Mouse (Mus musculus): ENCODE data around the gene Hnrnpu. TPM values are rescaled to one million over a fixed set of nuclear protein-coding genes. Genes with fewer than 3 reads are reported as not detected.

Hnrnpu gene
- 440 and 471 TPM in 2 replicates for polyA plus RNA-seq (2016; fragmentation: Nextera tagmentation; extraction: Ambion mirVana)

DNA sequence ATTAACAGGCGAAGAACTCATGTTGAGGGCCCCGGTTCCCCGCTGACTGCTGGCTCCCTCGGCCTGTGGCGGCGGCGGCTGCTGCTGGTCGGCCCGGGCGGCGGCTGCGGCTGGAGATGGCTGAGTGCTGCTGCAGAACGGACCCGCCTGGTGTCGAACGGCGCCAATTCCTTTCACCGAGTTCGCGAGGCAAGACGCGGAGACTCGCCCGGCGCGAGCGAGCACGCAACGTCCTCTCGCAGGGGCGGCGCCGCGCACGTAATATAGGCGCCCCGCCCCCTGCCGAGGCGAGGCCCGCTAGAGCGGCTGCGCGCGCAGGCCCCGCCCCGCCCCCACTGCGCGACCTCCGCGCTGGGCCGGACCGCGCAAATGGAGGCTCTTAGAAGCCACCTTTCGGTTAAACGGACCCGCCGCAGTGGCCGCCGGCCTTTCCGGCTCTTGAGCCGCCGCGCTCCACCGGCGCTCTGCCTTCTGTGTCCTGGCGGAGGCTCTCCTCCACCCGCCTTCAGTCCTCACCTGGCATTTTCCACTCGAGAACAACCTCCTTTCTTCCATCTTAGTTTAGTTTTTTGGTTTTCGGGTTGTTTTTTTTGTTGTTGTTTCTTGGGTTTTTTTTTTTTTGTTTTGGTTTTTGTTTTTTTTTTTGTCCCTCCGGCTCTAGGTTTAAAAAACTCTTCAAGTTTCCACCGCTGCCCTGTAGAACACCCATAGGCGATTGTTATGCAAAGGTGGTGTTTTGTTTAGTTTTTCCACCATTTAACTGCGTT, at the start of gene Hnrnpu:
Hnrnpu (minus strand) TSS at position 247 of the 767 bp plus-strand sequence.
- Histone ChIP-seq H3K4me1 (peaks cover 34% of the 10 kb centered on the region), H3K36me3 (peaks cover 33% of the 10 kb centered on the region), H3K9me3 (replicated peaks) (no peaks in the 10 kb centered on the region), H3K4me3 (peak within 1 kb of the TSS; percentile 100), H3K27ac (replicated peaks) (peak within 1 kb of the TSS; percentile 100), H3K27me3 (ENCODE audit: low read depth, poor library complexity, severe bottlenecking) (no peaks in the 10 kb centered on the region)
- WGBS, result under 1% methylated on average over 72 of the region's 73 CpGs
- peak; percentile 94 for DNase-seq (ENCODE audit: low spot score)

DNA sequence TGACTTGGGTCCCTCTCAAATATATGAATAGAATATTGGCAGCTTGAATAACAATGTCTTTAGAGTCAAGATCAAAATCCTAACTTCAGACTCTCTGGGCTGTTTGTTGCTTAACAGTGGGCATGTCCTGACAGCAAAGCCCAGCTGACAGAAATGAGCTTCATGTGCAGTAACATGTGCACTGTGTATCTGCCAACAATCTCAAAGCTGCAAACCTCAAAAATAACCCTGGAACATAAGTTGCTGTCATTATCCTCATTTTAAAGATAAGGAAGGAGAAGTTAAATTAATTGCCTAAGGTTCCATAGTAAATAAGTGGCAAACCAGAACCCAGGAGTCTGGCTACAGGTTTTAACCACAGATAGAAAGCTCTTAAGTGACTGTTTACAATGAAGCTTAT, 44.6 kb upstream of the Hnrnpu start:
- H3K27ac ChIP-seq (replicated peaks), result no peak overlapping the region
- H3K36me3 ChIP-seq, result no peaks in the 10 kb centered on the region
- no peak overlapping the region for H3K4me3 ChIP-seq
- no peaks in the 10 kb centered on the region for H3K9me3 ChIP-seq (replicated peaks)
- no peaks in the 10 kb centered on the region for H3K4me1 ChIP-seq
- no peak for DNase-seq (ENCODE audit: low spot score)
- H3K27me3 ChIP-seq (ENCODE audit: low read depth, poor library complexity, severe bottlenecking), result no peaks in the 10 kb centered on the region

GRCm38 (mm10) chr1:178379224-178379623, 41.6 kb upstream of the Hnrnpu start:
- 76% methylated on average over 1 of the region's 1 CpGs for WGBS

DNA sequence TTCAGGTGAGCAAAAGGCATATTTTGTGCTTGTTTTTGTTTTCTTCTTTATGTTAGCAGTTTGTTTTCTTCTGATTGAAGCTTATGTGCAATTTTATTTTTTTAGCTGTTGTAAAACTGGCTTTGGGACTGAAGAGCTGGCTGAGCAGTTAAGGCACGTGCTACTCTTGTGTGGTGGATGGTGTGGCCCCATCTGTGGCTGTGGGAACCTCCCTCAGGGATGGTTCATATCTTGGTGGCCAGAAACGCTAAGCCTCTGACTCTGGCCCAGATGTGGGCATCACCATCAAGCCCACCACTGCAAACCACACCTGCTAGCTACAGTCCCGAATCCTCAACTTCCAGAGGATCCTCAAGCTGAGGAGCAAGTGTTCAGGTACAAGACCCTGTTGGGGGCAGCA, 40.5 kb upstream of the Hnrnpu start:
- Histone ChIP-seq H3K36me3 (no peaks in the 10 kb centered on the region), H3K9me3 (replicated peaks) (no peaks in the 10 kb centered on the region), H3K27me3 (ENCODE audit: low read depth, poor library complexity, severe bottlenecking) (no peaks in the 10 kb centered on the region), H3K4me3 (no peak overlapping the region), H3K27ac (replicated peaks) (no peak overlapping the region), H3K4me1 (no peaks in the 10 kb centered on the region)
- DNase-seq (ENCODE audit: low spot score), result no peak
- WGBS, result 89% methylated on average over 3 of the region's 3 CpGs

More at GRCm38 (mm10) chr1:178379224-178379623, 41.6 kb upstream of the Hnrnpu start:
- no peak overlapping the region for H3K4me3 ChIP-seq
- H3K4me1 ChIP-seq, result no peaks in the 10 kb centered on the region
- no peaks in the 10 kb centered on the region for H3K9me3 ChIP-seq (replicated peaks)
- no peaks in the 10 kb centered on the region for H3K27me3 ChIP-seq (ENCODE audit: low read depth, poor library complexity, severe bottlenecking)
- no peaks in the 10 kb centered on the region for H3K36me3 ChIP-seq
- H3K27ac ChIP-seq (replicated peaks), result no peak overlapping the region
- DNase-seq (ENCODE audit: low spot score), result no peak

DNA sequence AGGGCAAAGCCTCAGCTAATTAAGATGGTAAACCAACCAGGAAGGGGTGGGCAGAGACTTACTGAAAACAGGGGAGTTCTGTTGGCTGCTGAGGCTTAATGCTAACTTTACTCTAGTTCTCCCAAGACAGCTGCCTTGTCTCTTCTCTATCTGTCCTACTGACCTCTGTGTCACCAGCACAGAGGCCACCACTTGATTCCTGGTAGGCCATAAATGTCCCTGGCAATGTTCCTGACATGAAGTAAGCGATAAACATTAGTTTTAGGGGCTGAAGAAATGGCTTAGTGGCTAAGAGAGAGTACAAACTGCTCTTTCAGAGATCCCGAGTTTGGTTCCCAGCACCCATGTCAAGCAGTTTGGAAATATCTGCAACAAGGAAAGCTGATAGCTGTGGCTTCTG, 39.3 kb upstream of the Hnrnpu start:
- H3K9me3 ChIP-seq (replicated peaks), result no peaks in the 10 kb centered on the region
- DNase-seq (ENCODE audit: low spot score), result no peak
- WGBS, result 84% methylated on average over 2 of the region's 2 CpGs
- no peak overlapping the region for H3K4me3 ChIP-seq
- no peak overlapping the region for H3K27ac ChIP-seq (replicated peaks)
- H3K27me3 ChIP-seq (ENCODE audit: low read depth, poor library complexity, severe bottlenecking), result no peaks in the 10 kb centered on the region
- no peaks in the 10 kb centered on the region for H3K4me1 ChIP-seq
- H3K36me3 ChIP-seq, result no peaks in the 10 kb centered on the region

GRCm38 (mm10) chr1:178376061-178376460, 38.5 kb upstream of the Hnrnpu start:
- H3K4me1 ChIP-seq, result no peaks in the 10 kb centered on the region
- WGBS, result 88% methylated on average over 2 of the region's 2 CpGs
- H3K4me3 ChIP-seq, result no peak overlapping the region
- no peaks in the 10 kb centered on the region for H3K36me3 ChIP-seq
- H3K9me3 ChIP-seq (replicated peaks), result no peaks in the 10 kb centered on the region
- no peak overlapping the region for H3K27ac ChIP-seq (replicated peaks)
- no peaks in the 10 kb centered on the region for H3K27me3 ChIP-seq (ENCODE audit: low read depth, poor library complexity, severe bottlenecking)
- no peak for DNase-seq (ENCODE audit: low spot score)

DNA sequence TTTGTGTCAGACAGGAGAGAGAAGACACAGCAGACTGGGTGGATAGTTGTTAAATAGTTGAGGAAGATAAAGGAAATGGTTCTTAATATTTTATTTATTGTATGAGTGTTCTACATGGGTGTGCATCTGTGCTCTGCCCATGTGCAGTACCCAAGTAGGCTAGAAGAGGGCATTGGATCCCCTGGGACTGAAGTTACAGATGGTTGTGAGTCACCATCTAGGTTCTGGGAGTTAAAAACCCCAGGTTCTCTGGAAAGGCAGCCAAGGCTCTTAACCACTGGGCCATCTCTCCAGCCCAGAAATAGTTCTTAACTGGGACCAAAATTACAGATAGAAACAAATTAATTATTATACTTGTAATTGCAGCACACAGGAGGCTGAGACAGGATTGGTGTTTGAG, 37.8 kb upstream of the Hnrnpu start:
- no peaks in the 10 kb centered on the region for H3K27me3 ChIP-seq (ENCODE audit: low read depth, poor library complexity, severe bottlenecking)
- H3K4me3 ChIP-seq, result no peak overlapping the region
- no peak for DNase-seq (ENCODE audit: low spot score)
- H3K36me3 ChIP-seq, result no peaks in the 10 kb centered on the region
- H3K9me3 ChIP-seq (replicated peaks), result no peaks in the 10 kb centered on the region
- H3K4me1 ChIP-seq, result no peaks in the 10 kb centered on the region
- no peak overlapping the region for H3K27ac ChIP-seq (replicated peaks)

GRCm38 (mm10) chr1:178372681-178373080, 35.1 kb upstream of the Hnrnpu start:
- H3K9me3 ChIP-seq (replicated peaks), result no peaks in the 10 kb centered on the region
- WGBS, result 91% methylated on average over 4 of the region's 4 CpGs
- peaks cover 23% of the 10 kb centered on the region for H3K4me1 ChIP-seq
- DNase-seq (ENCODE audit: low spot score), result no peak
- H3K4me3 ChIP-seq, result no peak overlapping the region
- no peaks in the 10 kb centered on the region for H3K27me3 ChIP-seq (ENCODE audit: low read depth, poor library complexity, severe bottlenecking)
- H3K36me3 ChIP-seq, result no peaks in the 10 kb centered on the region
- no peak overlapping the region for H3K27ac ChIP-seq (replicated peaks)

GRCm38 (mm10) chr1:178369272-178369651, 31.7 kb upstream of the Hnrnpu start:
- DNase-seq (ENCODE audit: low spot score), result peak; percentile 52
- H3K27me3 ChIP-seq (ENCODE audit: low read depth, poor library complexity, severe bottlenecking), result no peaks in the 10 kb centered on the region
- 1% methylated on average over 11 of the region's 11 CpGs for WGBS
- no peaks in the 10 kb centered on the region for H3K36me3 ChIP-seq
- peak overlapping the region; percentile 64 for H3K4me3 ChIP-seq
- no peaks in the 10 kb centered on the region for H3K9me3 ChIP-seq (replicated peaks)
- H3K4me1 ChIP-seq, result peaks cover 25% of the 10 kb centered on the region
- H3K27ac ChIP-seq (replicated peaks), result peak overlapping the region; percentile 87

GRCm38 (mm10) chr1:178368548-178369271, 31.1 kb upstream of the Hnrnpu start:
- peak; percentile 83 for DNase-seq (ENCODE audit: low spot score)
- peak overlapping the region; percentile 64 for H3K4me3 ChIP-seq
- no peaks in the 10 kb centered on the region for H3K9me3 ChIP-seq (replicated peaks)
- no peaks in the 10 kb centered on the region for H3K27me3 ChIP-seq (ENCODE audit: low read depth, poor library complexity, severe bottlenecking)
- H3K4me1 ChIP-seq, result peaks cover 25% of the 10 kb centered on the region
- no peaks in the 10 kb centered on the region for H3K36me3 ChIP-seq
- WGBS, result 3% methylated on average over 36 of the region's 36 CpGs
- peak overlapping the region; percentile 87 for H3K27ac ChIP-seq (replicated peaks)

- no peaks in the 10 kb centered on the region for H3K27me3 ChIP-seq (ENCODE audit: low read depth, poor library complexity, severe bottlenecking)
- DNase-seq (ENCODE audit: low spot score), result no peak
- 70% methylated on average over 6 of the region's 6 CpGs for WGBS
- H3K9me3 ChIP-seq (replicated peaks), result no peaks in the 10 kb centered on the region
- no peaks in the 10 kb centered on the region for H3K36me3 ChIP-seq
- H3K27ac ChIP-seq (replicated peaks), result peak overlapping the region; percentile 87; the same call in 1 of the 2 replicates
- peak overlapping the region; percentile 64; the same call in 1 of the 2 replicates for H3K4me3 ChIP-seq
- H3K4me1 ChIP-seq, result peaks cover 25% of the 10 kb centered on the region
These were observed 30.5 kb upstream of the Hnrnpu start for GRCm38 (mm10) chr1:178368121-178368520.

GRCm38 (mm10) chr1:178365171-178365570, 27.6 kb upstream of the Hnrnpu start:
- no peak overlapping the region for H3K27ac ChIP-seq (replicated peaks)
- no peak overlapping the region for H3K4me3 ChIP-seq
- DNase-seq (ENCODE audit: low spot score), result no peak
- no peaks in the 10 kb centered on the region for H3K27me3 ChIP-seq (ENCODE audit: low read depth, poor library complexity, severe bottlenecking)
- no peaks in the 10 kb centered on the region for H3K9me3 ChIP-seq (replicated peaks)
- H3K36me3 ChIP-seq, result no peaks in the 10 kb centered on the region
- 90% methylated on average over 6 of the region's 6 CpGs for WGBS
- peaks cover 25% of the 10 kb centered on the region for H3K4me1 ChIP-seq

DNA sequence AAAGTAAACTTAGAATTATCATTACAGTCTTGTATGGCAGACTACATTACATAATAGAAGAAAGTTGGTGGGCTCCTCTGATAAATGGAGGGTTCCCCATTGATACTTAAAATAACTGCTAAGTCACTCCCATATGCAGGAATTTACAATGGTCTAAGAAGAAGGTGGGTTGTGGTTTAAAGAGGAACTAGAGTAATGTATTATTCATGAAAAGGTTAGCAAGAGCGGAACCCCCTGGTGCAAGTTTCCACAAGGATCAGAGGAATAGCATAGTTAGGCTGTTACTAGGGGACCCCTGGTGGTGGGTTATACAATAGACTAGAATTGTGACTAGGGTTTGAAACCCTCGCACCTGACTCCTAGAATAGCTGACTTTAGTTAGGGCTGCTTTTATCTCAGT, 23.1 kb upstream of the Hnrnpu start:
- DNase-seq (ENCODE audit: low spot score), result no peak
- 66% methylated on average over 2 of the region's 2 CpGs for WGBS

More for the DNA sequence above, 23.1 kb upstream of the Hnrnpu start:
- H3K27ac ChIP-seq (replicated peaks), result no peak overlapping the region
- H3K4me3 ChIP-seq, result no peak overlapping the region
- H3K36me3 ChIP-seq, result no peaks in the 10 kb centered on the region
- H3K4me1 ChIP-seq, result 0 out of 2 replicates have a peak, but pooled peaks cover 3% of the 10 kb centered on the region
- no peaks in the 10 kb centered on the region for H3K27me3 ChIP-seq (ENCODE audit: low read depth, poor library complexity, severe bottlenecking)
- no peaks in the 10 kb centered on the region for H3K9me3 ChIP-seq (replicated peaks)

All from midbrain, embryonic 10.5 days (tissue).